Mouse (Mus musculus) ES-E14 (cell line): Measurements from ENCODE around the gene Cib2. TPM values are rescaled to one million over a fixed set of nuclear protein-coding genes. Genes with fewer than 3 reads are reported as not detected.

Experiments
- DNase-seq: peaks from one replicate; pipeline ENCODE4 v3.0.0-alpha.2; 2013; ENCODE audit warnings: low read depth, low spot score
- H3K27ac ChIP-seq: 2 replicates; pipeline ENCODE4 v1.5.1; 2012; ENCODE audit warnings: low read depth, mild to moderate bottlenecking, low read length, moderate library complexity, mixed read lengths; ENCODE audit not compliant: poor library complexity, insufficient read depth, severe bottlenecking
- H3K36me3 ChIP-seq: 2 replicates; pipeline ENCODE4 v1.6.1; 2012; ENCODE audit warnings: mild to moderate bottlenecking, low read length, moderate library complexity, mixed read lengths; ENCODE audit not compliant: control insufficient read depth, poor library complexity, insufficient read depth, severe bottlenecking
- H3K4me1 ChIP-seq, 2 experiments: fragments of 150-350 bp in 1 of 2; sonication (generic) in 1 of 2; 2 replicates each; pipeline ENCODE4 v1.6.1; 2012; ENCODE audit warnings: low read length in 2 of 2, mild to moderate bottlenecking in 1 of 2, mixed read lengths in 1 of 2; ENCODE audit not compliant: control insufficient read depth in 2 of 2, insufficient read depth in 2 of 2, poor library complexity in 1 of 2
- H3K4me3 ChIP-seq, 2 experiments: fragments of 150-350 bp in 1 of 2; sonication (generic) in 1 of 2; 2 replicates each; pipeline ENCODE4 v1.5.1; 2012; ENCODE audit warnings: low read length in 2 of 2, low read depth in 1 of 2, mild to moderate bottlenecking in 1 of 2, mixed read lengths in 1 of 2; ENCODE audit not compliant: insufficient read depth in 1 of 2, poor library complexity in 1 of 2, severe bottlenecking in 1 of 2
- H3K9ac ChIP-seq: 2 replicates; pipeline ENCODE4 v1.6.1; 2012; ENCODE audit warnings: low read depth, mild to moderate bottlenecking, low read length, mixed read lengths; ENCODE audit not compliant: poor library complexity, insufficient read depth, severe bottlenecking
- H3K9me3 ChIP-seq: fragments of 150-350 bp; sonication (generic); 2 replicates; pipeline ENCODE4 v1.6.1; 2012; ENCODE audit warnings: low read depth, mild to moderate bottlenecking, low read length; ENCODE audit not compliant: control insufficient read depth, insufficient read depth
- CHD2 ChIP-seq: IDR thresholded peaks from 2 replicates; pipeline ENCODE4 v1.6.1; 2014; ENCODE audit warnings: mild to moderate bottlenecking, low read depth, low read length, inconsistent platforms
- HCFC1 ChIP-seq: IDR thresholded peaks from 2 replicates; pipeline ENCODE4 v1.6.1; 2012; ENCODE audit warnings: low read length, inconsistent platforms, borderline replicate concordance; ENCODE audit not compliant: insufficient read depth
- MAFK ChIP-seq: IDR thresholded peaks from 2 replicates; pipeline ENCODE4 v1.6.1; 2014; ENCODE audit warnings: mild to moderate bottlenecking, low read depth, low read length, inconsistent platforms; ENCODE audit not compliant: insufficient read depth
- ZC3H11A ChIP-seq: IDR thresholded peaks from 2 replicates; pipeline ENCODE4 v1.6.1; 2012; ENCODE audit warnings: low read depth, mild to moderate bottlenecking, inconsistent platforms, low read length, borderline replicate concordance
- ZNF384 ChIP-seq: IDR thresholded peaks from 2 replicates; pipeline ENCODE4 v1.6.1; 2012; ENCODE audit warnings: low read depth, low read length, inconsistent platforms
- in situ Hi-C, 2 experiments: fragments of 600-800 bp; cut with MboI; formaldehyde crosslinking; loops; one replicate each; pipeline ENCODE4 v1.15.1; 2025; ENCODE audit warnings: low sequenced_read_pairs in 2 of 2, inconsistent platforms in 1 of 2; ENCODE audit not compliant: unreplicated experiment in 2 of 2
- total RNA-seq: library from RNA; depleted of rRNA; stranded (reverse); fragments of 300-350 nt; gene quantifications from 2 replicates; pipeline ENCODE4 v1.2.3, GENCODE M21; 2012; rRNA removed

Cib2 gene
- 1.0 and 1.4 TPM in 2 replicates for total RNA-seq

- H3K4me1 ChIP-seq = peaks cover 0 to 1% of the 10 kb centered on the region in 2 experiments; a peak in 1 of 4 replicates
- H3K36me3 ChIP-seq = no peaks in the 10 kb centered on the region
- no peak within 1 kb of the TSS for H3K27ac ChIP-seq
- in situ Hi-C loops = no loop called here
- peak within 1 kb of the TSS; percentile 64; the same call in 1 of the 2 replicates for H3K9ac ChIP-seq
- TF ChIP-seq HCFC1 (no peak), ZC3H11A (no peak), ZNF384 (no peak), CHD2 (no peak), MAFK (no peak)
- H3K9me3 ChIP-seq = no peaks in the 10 kb centered on the region
- DNase-seq = peak; percentile 57
- H3K4me3 ChIP-seq = peak within 1 kb of the TSS; percentile 79 to 81
Observed at GRCm38 (mm10) chr9:54559771-54560471, at the start of gene Cib2. Gene Cib2 (minus strand): TSS chr9:54560218.

DNA sequence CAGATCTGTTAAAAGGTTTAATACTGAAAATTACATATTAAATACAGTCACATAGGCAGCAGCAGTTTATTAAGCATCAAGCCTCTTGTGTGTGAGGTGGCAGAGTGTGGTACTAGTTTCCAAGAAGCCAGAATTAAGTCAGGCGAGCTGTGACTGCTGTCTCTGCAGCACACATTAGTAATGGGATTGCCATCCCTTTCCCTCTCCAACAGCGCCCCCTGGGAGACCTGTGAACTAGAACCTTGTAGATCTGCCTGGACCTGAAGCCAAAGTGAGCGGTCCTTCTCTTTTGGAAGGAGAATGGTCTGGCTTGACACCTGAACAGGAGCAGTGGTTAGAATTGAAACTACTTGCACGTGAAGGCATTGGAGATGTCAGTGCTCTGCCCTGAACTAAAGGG is 44.9 kb upstream of the Cib2 start:
- Histone ChIP-seq H3K9me3 (no peaks in the 10 kb centered on the region), H3K9ac (no peak overlapping the region), H3K36me3 (peaks cover 30% of the 10 kb centered on the region), H3K4me3 (no peak overlapping the region), H3K4me1 (peaks cover 0 to 2% of the 10 kb centered on the region in 2 experiments; a peak in 1 of 4 replicates), H3K27ac (no peak overlapping the region)
- peak; percentile 62 for DNase-seq
- TF ChIP-seq ZC3H11A = no peak
- no peak for TF ChIP-seq ZNF384
- no peak for TF ChIP-seq MAFK
- no peak for TF ChIP-seq HCFC1
- no peak for TF ChIP-seq CHD2
- in situ Hi-C loops = no loop called here

DNA sequence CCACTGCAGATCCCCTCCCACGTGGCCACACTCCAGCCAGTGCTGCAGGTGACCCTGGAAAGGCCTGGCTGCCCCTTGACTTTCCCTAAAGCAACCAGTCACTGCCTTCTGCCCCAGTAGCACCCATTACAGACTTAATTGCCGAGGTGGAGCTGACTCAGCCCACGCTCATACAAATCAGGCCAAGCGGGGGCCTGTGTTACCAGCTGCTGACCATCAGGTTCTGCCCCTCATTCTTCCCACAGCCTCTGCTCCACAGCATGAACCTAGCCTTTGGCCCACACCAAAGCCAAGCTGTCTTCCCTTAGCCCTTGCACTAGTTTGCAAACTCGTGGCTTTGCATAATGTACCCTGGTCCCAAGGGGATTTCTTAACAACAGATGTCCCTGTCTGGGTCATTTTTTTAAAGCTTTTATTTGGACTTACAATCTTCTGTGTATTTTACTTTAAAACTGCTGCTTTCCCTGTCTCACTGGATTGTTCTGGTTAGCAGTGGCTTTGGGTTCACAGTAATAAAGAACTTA is 44.2 kb upstream of the Cib2 start:
- Histone ChIP-seq H3K36me3 (peaks cover 36% of the 10 kb centered on the region), H3K9me3 (no peaks in the 10 kb centered on the region), H3K4me1 (no peaks in the 10 kb centered on the region; a peak in 1 of 4 replicates), H3K9ac (no peak overlapping the region), H3K27ac (no peak overlapping the region), H3K4me3 (no peak overlapping the region)
- DNase-seq = no peak
- in situ Hi-C loops = no loop called here
- no peak for TF ChIP-seq ZNF384
- TF ChIP-seq HCFC1 = no peak
- TF ChIP-seq MAFK = no peak
- no peak for TF ChIP-seq ZC3H11A
- TF ChIP-seq CHD2 = no peak

GRCm38 (mm10) chr9:54602916-54603315 is 42.9 kb upstream of the Cib2 start:
- H3K4me1 ChIP-seq = no peaks in the 10 kb centered on the region
- no peak overlapping the region for H3K4me3 ChIP-seq
- H3K27ac ChIP-seq = no peak overlapping the region
- in situ Hi-C loops = no loop called here
- no peak for DNase-seq
- H3K9me3 ChIP-seq = no peaks in the 10 kb centered on the region
- peaks cover 44% of the 10 kb centered on the region for H3K36me3 ChIP-seq
- no peak overlapping the region for H3K9ac ChIP-seq
- TF ChIP-seq CHD2 (no peak), ZC3H11A (no peak), ZNF384 (no peak), MAFK (no peak), HCFC1 (no peak)

DNA sequence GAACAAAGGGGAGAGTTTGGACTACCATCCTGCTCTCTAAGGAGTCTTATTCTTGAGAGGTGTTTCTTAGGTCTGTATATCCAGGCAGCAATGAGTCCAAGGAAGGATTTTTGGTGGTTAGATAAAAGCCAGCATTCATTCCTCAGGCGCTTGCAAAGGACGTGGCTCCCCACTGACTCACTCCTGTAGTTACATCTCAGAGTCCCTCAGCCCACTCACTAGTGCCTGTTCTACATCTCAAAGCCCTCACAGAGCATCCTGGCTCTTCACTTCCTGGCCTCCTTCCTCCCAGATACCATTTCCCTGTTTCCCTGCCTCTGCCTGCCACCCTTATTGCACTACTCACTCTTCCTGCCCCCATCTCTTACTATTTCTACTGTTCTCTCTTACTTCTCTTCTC is 42.4 kb upstream of the Cib2 start:
- no peak for TF ChIP-seq MAFK
- TF ChIP-seq ZNF384 = no peak
- TF ChIP-seq HCFC1 = no peak
- no peak for TF ChIP-seq CHD2
- no peak for TF ChIP-seq ZC3H11A
- Histone ChIP-seq H3K9ac (no peak overlapping the region), H3K27ac (no peak overlapping the region), H3K9me3 (no peaks in the 10 kb centered on the region), H3K4me3 (no peak overlapping the region), H3K36me3 (peaks cover 46% of the 10 kb centered on the region), H3K4me1 (no peaks in the 10 kb centered on the region)
- in situ Hi-C loops = no loop called here
- DNase-seq = no peak
